Mouse (Mus musculus) hematopoietic multipotent progenitor cell, adult 10-12 weeks (in vitro differentiated cells): Measurements from ENCODE around the gene A030003K21Rik. TPM values are rescaled to one million over a fixed set of nuclear protein-coding genes. Genes with fewer than 3 reads are reported as not detected.

ENCODE experiments used
- polyA plus RNA-seq: library from polyadenylated mRNA; stranded (reverse); fragments of >175 nt; gene quantifications from 2 replicates; pipeline ENCODE4 v1.2.3, GENCODE M21; 2012; ENCODE audit warnings: low replicate concordance

A030003K21Rik gene
- polyA plus RNA-seq: not detected in 2 replicates

DNA sequence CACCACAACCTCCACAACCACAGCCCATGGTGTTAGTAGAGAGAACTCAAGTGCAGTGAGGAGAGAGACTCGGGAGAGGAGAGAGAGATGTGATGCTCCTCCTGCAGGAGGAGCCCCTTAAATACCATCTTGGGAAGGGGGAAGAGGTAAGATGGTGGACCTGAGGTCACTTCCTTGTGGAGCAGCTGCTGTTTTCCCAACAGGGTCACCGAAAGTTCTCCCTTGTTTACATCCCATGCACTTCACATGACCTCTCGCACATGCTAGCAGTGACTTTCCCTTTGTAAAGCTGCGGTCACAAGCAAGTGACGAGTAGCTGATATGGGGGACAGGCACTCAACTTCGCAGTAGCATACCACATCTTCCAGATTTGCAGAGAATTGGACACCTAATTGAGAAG lies at the start of gene A030003K21Rik:
Gene A030003K21Rik (minus strand): TSS at position 94 of the 400 bp plus-strand sequence.

GRCm38 (mm10) chr1:82959870-82960385 lies 16.7 kb upstream of the A030003K21Rik start, which contains the start of gene Gm47955:
TSS of gene Gm47955 (plus strand) at chr1:82960286.

GRCm38 (mm10) chr1:82955913-82956312 lies 12.7 kb upstream of the A030003K21Rik start, which contains the start of gene Gm7544:
TSS of gene Gm7544 (minus strand) at chr1:82956013.

GRCm38 (mm10) chr1:82931326-82931725 lies 11.9 kb downstream of the A030003K21Rik start, which contains the start of gene Gm6217:
TSS of gene Gm6217 (minus strand) at chr1:82931399.

DNA sequence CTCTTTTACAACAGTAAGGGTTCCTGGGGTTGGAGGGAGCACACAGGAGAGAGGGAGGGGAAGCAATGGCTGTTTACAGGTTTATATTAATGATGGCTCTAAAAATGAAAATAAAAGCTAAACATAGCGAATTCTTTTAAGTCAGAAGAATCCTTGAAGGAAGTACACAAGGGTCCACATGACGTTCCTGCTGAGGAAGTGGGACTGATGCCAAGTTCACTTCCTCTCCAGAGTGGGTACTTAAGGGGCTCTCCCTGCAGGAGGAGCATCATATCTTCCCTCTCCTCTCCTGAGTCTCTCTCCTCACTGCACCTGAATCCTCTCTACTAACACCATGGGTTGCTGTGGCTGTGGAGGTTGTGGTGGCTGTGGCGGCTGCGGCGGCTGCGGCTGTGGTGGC lies 18.5 kb downstream of the A030003K21Rik start, which contains the start of gene A030014E15Rik:
Gene A030014E15Rik (plus strand): TSS at position 268 of the 400 bp plus-strand sequence.

DNA sequence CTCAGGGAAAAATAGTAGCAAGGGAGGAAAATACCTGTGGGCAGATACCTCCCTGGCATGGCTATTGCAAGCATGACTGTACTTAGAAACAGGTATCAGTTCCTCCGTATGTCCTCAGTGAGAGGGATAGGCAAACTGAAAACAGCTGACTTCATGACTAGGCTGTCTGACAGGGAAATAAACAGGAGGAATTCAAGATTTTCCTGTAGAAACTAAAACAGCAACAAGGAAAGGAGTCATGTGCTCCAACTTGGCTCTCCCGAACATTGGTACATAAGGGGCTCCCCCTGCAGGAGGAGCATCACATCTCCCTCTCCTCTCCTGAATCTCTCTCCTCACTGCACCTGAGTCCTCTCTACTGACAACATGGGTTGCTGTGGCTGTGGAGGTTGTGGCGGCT lies 30.2 kb downstream of the A030003K21Rik start, which contains the start of gene A030005L19Rik:
Gene A030005L19Rik (plus strand): TSS at position 301 of the 400 bp plus-strand sequence.

Other genes with a start within 250 kb of the A030003K21Rik start
- gene Mff, start 218.5 kb downstream of the A030003K21Rik start, polyA plus RNA-seq: 143 and 239 TPM in 2 replicates
- not detected in 2 replicates for gene Tm4sf20, start 174.9 kb downstream of the A030003K21Rik start, polyA plus RNA-seq
- gene Gm47791, start 172.1 kb downstream of the A030003K21Rik start, polyA plus RNA-seq: not detected in 2 replicates
- gene Agfg1, start 103.9 kb downstream of the A030003K21Rik start, polyA plus RNA-seq: 16.3 and 16.5 TPM in 2 replicates
- gene A030005L19Rik, start 30.1 kb downstream of the A030003K21Rik start, polyA plus RNA-seq: 0.26 TPM in 1 of 2 replicates, not detected in the other
- gene A030014E15Rik, start 18.5 kb downstream of the A030003K21Rik start, polyA plus RNA-seq: not detected in 2 replicates
- not detected in 2 replicates for gene Gm6217, start 12.0 kb downstream of the A030003K21Rik start, polyA plus RNA-seq
- gene Gm7544, start 12.6 kb upstream of the A030003K21Rik start, polyA plus RNA-seq: not detected in 2 replicates
- not detected in 2 replicates for gene Gm47955, start 16.9 kb upstream of the A030003K21Rik start, polyA plus RNA-seq
- gene Gm47959, start 57.2 kb upstream of the A030003K21Rik start, polyA plus RNA-seq: not detected in 2 replicates
- gene Slc19a3, start 95.1 kb upstream of the A030003K21Rik start, polyA plus RNA-seq: 0.11 TPM in 1 of 2 replicates, not detected in the other
- not detected in 2 replicates for gene Krtap28-10, start 99.1 kb upstream of the A030003K21Rik start, polyA plus RNA-seq
- not detected in 2 replicates for gene Gm47969, start 101.5 kb upstream of the A030003K21Rik start, polyA plus RNA-seq
- not detected in 2 replicates for gene A030005K14Rik, start 116.0 kb upstream of the A030003K21Rik start, polyA plus RNA-seq
- not detected in 2 replicates for gene Krtap28-13, start 117.5 kb upstream of the A030003K21Rik start, polyA plus RNA-seq
- gene Ccl20, start 173.4 kb upstream of the A030003K21Rik start, polyA plus RNA-seq: not detected in 2 replicates
- not detected in 2 replicates for gene Daw1, start 216.4 kb upstream of the A030003K21Rik start, polyA plus RNA-seq